Mouse (Mus musculus) monocyte, adult 2 months (primary cell): ENCODE measurements around the gene Zfr2.
A peak's percentile ranks its signal among the peaks of the same experiment; 100 is the strongest.

Experiments used
- DNase-seq, 2 experiments: peaks; one replicate each; pipeline ENCODE4 v3.0.0; 2022; ENCODE audit warnings: low spot score in 2 of 2, low read depth in 1 of 2

The Zfr2 gene

GRCm38 (mm10) chr10:81244146-81244545 is 11.2 kb downstream of the Zfr2 start:
- DNase-seq = no peak

- DNase-seq = peak; percentile 55 to 80
These were observed 11.6 kb downstream of the Zfr2 start for GRCm38 (mm10) chr10:81244595-81244994.

DNA sequence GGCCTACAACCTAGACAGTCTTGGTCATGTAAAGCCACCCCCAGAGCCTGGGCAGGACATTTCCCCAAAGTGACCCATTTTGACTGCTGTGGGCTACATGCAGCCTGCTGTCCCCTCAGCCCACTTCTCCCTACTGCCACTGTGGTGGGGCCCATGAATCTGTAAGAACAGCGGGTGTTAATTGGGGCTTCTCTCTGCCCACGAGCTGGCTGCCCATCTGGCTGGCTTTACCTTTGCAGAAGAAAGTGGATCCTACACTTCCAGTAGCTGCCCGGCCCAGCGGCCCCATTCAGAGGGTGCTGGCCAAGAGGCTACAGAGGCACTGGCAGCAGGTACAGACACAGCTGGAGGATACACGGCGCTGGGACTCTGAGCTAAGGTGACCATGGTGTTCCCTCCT is 12.2 kb downstream of the Zfr2 start:
- DNase-seq = no peak

GRCm38 (mm10) chr10:81247804-81248203 is 14.8 kb downstream of the Zfr2 start:
- DNase-seq = no peak

DNA sequence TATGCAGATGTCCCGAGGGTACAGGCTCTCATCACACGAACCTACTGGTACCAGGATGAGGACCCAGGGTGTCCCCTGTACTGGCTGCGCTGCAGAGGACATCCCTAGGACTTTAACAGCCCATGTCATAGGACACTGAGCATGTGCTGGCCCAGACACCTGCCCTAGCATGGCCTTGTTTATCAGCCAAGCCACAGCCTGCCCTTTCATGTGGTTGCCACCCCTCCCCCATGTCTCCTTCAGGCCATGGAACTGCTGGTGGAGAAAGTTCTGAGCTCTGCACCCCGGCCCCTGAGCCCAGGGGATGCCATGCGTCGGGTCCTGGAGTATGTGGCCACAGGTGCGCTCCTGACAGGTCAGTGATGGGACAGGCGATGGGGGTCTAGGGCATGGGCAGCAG is 16.5 kb downstream of the Zfr2 start:
- DNase-seq = no peak

DNA sequence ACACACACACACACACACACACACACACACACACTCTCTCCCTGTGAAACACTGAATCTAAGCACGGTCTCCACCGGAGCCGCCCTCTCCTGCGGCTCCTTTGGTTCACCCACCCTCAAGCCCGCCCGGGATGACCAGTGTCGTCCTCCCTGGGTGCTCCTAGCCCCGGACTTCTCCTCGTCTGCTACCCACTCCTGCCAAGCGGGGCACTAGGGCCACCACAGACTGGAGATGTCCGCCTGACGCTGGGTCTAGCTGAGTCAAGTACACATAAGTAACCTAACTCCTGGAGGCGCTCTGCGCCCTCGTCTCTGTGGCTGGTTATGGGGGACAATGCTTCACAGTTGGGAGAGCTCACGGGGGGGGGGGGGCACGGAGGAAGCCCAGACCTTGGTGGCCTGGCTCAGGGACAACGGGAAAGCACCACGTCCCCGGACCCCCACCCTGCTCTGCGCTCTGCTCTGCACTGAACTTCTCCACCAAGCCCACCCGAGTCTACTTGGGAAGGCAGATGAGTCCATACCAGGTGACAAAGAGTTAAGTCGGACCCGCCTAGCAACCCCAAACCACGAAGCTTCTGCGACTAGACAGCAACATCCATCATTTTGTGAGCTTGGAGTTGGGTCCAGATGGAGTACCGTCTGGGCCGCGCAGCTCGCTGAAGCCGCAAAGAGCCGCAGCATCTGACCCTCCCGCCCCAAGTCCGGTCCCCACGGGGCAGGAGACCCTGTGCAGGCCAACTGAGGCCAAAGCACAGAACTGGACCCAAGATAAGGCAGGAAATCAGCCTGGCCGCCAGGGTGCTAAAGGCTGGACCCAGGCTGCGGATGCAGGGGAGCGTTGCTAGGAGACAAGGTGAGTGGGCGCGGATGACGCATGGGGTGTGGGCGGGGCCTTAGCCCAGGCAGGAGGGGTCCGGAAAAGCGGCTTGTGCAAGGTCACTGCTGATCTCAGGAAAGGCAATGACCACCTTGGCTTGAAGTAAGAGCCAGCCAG is 19.8 kb downstream of the Zfr2 start, which contains the start of gene Matk:
TSS of gene Matk (plus strand) at position 512 of the 996 bp plus-strand sequence.
- no peak for DNase-seq

- DNase-seq = no peak
These were observed 21.9 kb downstream of the Zfr2 start for GRCm38 (mm10) chr10:81254886-81255285.

DNA sequence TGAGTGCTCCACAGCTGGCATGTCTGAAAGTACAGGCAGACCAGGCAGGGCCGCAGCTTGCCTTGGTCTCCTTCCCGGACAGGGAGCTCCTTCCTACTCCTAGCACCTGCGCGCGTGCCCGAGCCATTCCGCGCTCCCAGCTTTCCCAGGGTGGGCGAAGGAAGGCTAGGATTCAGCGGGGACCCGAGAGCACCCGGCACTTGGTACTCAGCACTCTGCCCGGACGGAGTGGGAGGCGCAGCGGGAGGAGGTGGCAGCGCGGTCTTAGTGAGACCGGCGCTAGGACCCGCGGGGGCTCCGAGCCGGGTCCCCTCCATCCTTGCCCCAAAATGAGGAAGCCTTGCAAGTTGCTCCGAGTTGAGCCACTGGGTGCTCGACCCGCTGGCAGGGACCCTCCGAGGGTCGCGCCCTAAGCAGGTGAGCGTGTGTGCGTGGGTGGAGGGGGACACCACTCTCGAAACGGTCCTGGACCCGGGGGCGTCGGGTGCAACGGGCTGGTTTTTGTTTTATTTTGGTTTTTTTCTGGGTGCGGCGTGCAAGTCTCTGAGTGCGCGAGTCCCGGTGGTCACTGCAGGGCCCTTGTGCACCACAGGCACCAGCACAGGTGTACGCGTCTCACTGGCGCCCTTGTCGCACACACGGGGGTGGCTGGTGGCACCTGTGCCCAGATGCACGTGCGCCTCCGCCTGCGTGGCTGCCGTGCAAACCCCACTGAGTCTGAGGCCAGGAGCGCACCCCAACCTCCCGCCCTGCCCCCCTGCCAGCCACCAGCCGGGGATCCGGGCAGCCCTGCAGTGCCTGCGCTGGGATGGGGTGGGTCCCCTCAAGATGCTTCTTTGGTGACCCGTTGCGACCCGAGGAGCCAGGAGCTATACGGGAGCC is 24.4 kb downstream of the Zfr2 start:
- peak in 1 of 2 experiments; percentile 31 for DNase-seq

GRCm38 (mm10) chr10:81259225-81259884 is 26.4 kb downstream of the Zfr2 start:
- no peak for DNase-seq

DNA sequence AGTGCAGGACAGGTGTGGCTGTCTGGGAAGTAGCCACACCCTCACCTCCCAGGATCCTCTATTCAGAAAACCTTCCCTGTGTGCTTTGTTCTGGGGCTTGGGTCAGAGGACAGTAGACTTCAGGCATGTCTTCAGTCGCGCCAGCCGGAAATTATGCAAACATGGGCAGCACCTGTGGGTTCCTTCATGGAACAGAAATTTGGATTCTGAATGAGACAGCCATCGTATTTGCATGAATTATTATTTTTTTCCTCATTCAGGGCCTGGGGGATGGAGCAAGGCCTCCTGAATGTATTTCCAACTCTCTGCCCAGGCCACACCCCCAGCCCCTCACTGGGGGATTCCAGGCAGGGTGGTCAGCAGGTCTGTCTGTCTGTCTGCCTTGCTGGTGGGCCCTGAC is 28.1 kb downstream of the Zfr2 start:
- no peak for DNase-seq

DNA sequence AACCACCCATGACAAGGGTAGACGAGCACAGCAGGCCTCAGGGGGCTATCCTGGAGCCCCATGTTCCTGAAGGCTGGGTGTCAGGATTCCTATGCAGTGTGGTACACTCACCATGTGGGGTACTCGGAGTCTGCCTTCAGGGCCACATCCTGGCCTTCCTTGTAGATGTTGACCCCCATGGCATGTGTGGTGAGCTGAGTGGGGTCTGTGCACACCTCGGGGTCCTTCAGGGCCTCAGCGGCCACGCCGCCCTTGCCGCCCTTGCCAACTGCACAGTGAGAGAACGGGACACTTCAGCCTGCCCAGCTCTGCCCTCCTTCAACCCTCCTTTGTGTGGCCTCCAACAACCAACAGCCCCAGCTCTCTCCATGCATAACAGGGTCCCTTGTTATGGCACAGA is 32.6 kb downstream of the Zfr2 start:
- DNase-seq = no peak

DNA sequence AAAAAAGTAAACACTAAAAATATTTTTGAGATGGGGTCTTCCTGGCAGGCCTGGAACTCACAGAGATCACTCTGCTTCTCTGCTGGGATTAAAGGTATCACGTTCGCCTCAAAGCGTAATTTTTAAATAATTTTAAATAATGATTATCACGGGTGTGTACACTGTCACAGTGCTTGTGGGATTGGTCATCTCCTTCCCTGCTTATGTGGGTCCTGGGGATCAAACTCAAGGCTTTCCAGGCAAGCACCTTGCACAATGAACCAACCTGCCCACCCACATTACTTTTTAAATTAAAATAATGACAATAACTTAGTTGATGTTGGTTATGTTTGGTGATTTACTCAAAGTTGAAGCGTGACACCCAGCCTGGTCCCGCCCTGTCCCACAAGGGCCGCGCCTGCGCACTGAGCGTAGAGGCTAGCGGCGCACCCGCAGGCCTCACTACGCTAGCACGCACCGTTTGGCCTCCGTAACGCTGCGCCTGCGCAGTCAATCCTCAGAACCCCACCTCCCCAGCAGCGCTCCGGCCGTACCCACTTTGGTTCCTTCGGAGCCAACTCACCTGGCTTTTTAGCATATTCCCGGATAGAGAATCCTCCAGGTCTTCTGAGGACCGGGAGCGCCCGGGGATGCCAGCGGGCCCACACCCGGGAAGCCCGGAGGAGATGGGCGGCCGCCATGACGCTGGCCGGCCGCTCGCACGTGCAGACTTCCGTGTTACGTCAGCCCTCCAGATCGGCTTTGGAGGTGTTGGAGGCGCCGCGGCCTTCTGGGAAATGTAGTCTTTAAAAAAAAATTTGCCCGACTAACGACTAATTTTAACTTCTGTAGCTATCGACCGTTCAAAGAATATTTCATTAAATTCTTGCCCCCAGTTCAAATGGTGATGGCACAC is 33.5 kb downstream of the Zfr2 start, which contains the start of the genes Mrpl54 and Apba3:
TSS of gene Mrpl54 (minus strand) at position 724 of the 895 bp plus-strand sequence.
TSS of gene Apba3 (plus strand) at position 750 of the 895 bp plus-strand sequence.
- DNase-seq = peak; percentile 93 to 95

GRCm38 (mm10) chr10:81268056-81268455 is 35.1 kb downstream of the Zfr2 start:
- peak in 1 of 2 experiments; percentile 65 for DNase-seq

GRCm38 (mm10) chr10:81268643-81269412 is 35.9 kb downstream of the Zfr2 start:
- DNase-seq = no peak

- no peak for DNase-seq
These were observed 39.4 kb downstream of the Zfr2 start for GRCm38 (mm10) chr10:81272356-81272755.

DNA sequence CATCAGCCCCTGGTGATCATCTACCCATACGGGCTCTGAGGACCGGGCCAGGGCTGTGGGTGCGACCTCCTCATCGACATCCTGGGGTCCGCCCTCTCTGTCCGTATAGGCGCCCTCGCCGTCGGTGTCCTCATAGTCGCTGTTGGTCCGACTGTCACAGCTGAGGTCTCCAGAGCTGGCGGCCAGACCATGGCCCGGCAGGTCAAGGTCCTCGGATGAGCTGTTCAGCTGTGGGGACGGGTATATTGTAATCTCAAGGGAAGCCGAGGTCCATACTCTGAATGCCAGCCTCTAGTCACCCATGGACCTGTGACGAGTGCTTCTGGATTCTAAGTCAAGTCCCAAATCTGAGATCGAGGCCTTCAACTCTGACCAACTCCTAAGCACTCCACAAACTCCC is 40.9 kb downstream of the Zfr2 start:
- DNase-seq = no peak

- DNase-seq = no peak
These were observed 44.7 kb downstream of the Zfr2 start for GRCm38 (mm10) chr10:81277676-81278075.

- DNase-seq = no peak
These were observed 46.5 kb downstream of the Zfr2 start for GRCm38 (mm10) chr10:81279496-81279895.

- DNase-seq = no peak
These were observed 51.2 kb downstream of the Zfr2 start for GRCm38 (mm10) chr10:81284189-81284588.
